Mouse (Mus musculus): ENCODE data around the gene Nxpe4. TPM values are rescaled to one million over a fixed set of nuclear protein-coding genes. Genes with fewer than 3 reads are reported as not detected.

Gene Nxpe4
- polyA plus RNA-seq, 1 experiment from 2014 or later = 5.1 TPM

DNA sequence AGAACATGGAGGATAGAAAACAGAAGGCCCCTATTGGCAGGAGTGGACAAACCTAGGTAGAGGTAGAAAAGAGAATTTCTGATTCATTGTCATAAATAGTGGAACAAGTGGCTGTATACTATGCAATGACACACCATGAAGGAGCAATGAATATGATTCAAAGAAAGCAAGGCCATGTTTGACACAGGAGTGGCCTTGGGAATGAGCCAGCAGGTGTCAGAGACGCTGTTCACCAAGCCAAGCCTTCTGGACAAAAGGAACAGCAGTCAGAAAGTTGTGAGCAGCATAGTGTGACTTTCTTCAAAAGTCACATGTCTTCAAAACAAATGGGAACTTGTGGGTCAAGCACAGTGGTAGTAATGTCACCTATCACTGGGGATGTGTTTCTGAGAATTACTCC lies 80.0 kb downstream of the Nxpe4 start:
- 71% methylated on average over 1 of the region's 1 CpGs for WGBS
- H3K9me3 ChIP-seq (ENCODE audit: control insufficient read depth, low read length) = no peaks in the 10 kb centered on the region

DNA sequence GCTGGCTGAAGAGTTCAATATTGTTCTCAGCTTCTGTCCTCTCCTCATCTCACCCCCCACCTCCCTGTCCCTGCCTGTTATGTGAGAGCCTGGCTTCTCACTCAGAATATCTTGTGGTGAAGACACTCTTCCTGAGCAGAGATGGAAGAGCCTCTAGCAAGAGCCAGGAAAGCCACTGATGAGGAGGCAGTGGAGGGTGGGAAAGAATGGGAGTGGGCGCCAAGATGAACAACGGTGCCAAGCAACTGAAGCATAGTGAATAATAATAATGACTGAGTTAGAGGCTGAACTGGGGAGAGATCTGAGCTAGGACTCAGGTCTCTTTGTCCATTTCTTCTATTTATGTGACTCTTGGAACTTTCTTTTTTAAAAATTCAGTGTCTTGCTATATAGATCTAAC lies 80.9 kb downstream of the Nxpe4 start:
- Histone ChIP-seq H3K4me2 (ENCODE audit: low read length) (no peak overlapping the region), H3K27ac (replicated peaks in 1 of 2; ENCODE audit: control insufficient read depth in 1 of 2, insufficient read depth in 1 of 2, low read depth in 2 of 2, low read length in 2 of 2) (no peak overlapping the region), H3K9ac (ENCODE audit: low read length) (no peak overlapping the region), H3K36me3 (ENCODE audit: control insufficient read depth, insufficient read depth, low read length) (no peaks in the 10 kb centered on the region), H3K9me3 (ENCODE audit: control insufficient read depth, low read length) (no peaks in the 10 kb centered on the region), H3K4me3 (ENCODE audit: control insufficient read depth in 1 of 2, insufficient read depth in 1 of 2, low read depth in 1 of 2, low read length in 2 of 2) (no peak overlapping the region), H3K27me3 (ENCODE audit: control insufficient read depth, insufficient read depth, low read length) (no peaks in the 10 kb centered on the region), H3K4me1 (ENCODE audit: control insufficient read depth in 2 of 2, insufficient read depth in 2 of 2, low read length in 2 of 2) (0 out of 4 replicates have a peak, but pooled peaks cover 0 to 2% of the 10 kb centered on the region in 2 experiments)
- no peak for ATAC-seq (ENCODE audit: insufficient number of reproducible peaks, insufficient read depth, low FRiP score, low read depth)
- 88% methylated on average over 2 of the region's 2 CpGs for WGBS

More for the DNA sequence above, 80.0 kb downstream of the Nxpe4 start:
- no peak for ATAC-seq (ENCODE audit: insufficient number of reproducible peaks, insufficient read depth, low FRiP score, low read depth)
- Histone ChIP-seq H3K4me1 (ENCODE audit: control insufficient read depth in 2 of 2, insufficient read depth in 2 of 2, low read length in 2 of 2) (0 out of 4 replicates have a peak, but pooled peaks cover 0 to 2% of the 10 kb centered on the region in 2 experiments), H3K4me2 (ENCODE audit: low read length) (no peak overlapping the region), H3K9ac (ENCODE audit: low read length) (no peak overlapping the region), H3K4me3 (ENCODE audit: control insufficient read depth in 1 of 2, insufficient read depth in 1 of 2, low read depth in 1 of 2, low read length in 2 of 2) (no peak overlapping the region), H3K27me3 (ENCODE audit: control insufficient read depth, insufficient read depth, low read length) (no peaks in the 10 kb centered on the region), H3K27ac (replicated peaks in 1 of 2; ENCODE audit: control insufficient read depth in 1 of 2, insufficient read depth in 1 of 2, low read depth in 2 of 2, low read length in 2 of 2) (no peak overlapping the region), H3K36me3 (ENCODE audit: control insufficient read depth, insufficient read depth, low read length) (no peaks in the 10 kb centered on the region)

DNA sequence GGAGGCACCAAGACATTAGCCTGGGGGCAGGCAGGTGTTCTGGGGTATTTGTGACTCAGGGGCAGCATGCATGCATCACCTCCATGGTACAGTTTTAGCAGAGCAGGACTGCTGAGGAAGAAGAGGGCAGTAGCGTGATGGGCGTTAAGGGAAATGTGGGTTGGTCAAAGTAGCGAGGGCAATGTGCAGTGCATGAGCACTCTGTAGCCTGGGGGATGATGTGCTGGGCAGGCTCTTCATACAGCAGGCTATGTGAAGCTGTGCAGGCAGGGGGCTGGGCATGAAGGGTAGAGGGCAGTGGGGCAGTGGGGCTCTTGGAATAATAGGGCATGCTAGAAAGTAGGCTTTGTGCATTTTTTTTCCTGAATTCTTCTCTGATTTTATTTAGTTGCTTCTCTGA lies 82.4 kb downstream of the Nxpe4 start:
- Histone ChIP-seq H3K4me3 (ENCODE audit: control insufficient read depth in 1 of 2, insufficient read depth in 1 of 2, low read depth in 1 of 2, low read length in 2 of 2) (no peak overlapping the region), H3K9ac (ENCODE audit: low read length) (no peak overlapping the region), H3K27ac (replicated peaks in 1 of 2; ENCODE audit: control insufficient read depth in 1 of 2, insufficient read depth in 1 of 2, low read depth in 2 of 2, low read length in 2 of 2) (no peak overlapping the region), H3K36me3 (ENCODE audit: control insufficient read depth, insufficient read depth, low read length) (no peaks in the 10 kb centered on the region), H3K4me1 (ENCODE audit: control insufficient read depth in 2 of 2, insufficient read depth in 2 of 2, low read length in 2 of 2) (0 out of 4 replicates have a peak, but pooled peaks cover 0 to 2% of the 10 kb centered on the region in 2 experiments), H3K4me2 (ENCODE audit: low read length) (no peak overlapping the region), H3K9me3 (ENCODE audit: control insufficient read depth, low read length) (no peaks in the 10 kb centered on the region), H3K27me3 (ENCODE audit: control insufficient read depth, insufficient read depth, low read length) (no peaks in the 10 kb centered on the region)
- WGBS = 70% methylated on average over 3 of the region's 3 CpGs
- no peak for ATAC-seq (ENCODE audit: insufficient number of reproducible peaks, insufficient read depth, low FRiP score, low read depth)

DNA sequence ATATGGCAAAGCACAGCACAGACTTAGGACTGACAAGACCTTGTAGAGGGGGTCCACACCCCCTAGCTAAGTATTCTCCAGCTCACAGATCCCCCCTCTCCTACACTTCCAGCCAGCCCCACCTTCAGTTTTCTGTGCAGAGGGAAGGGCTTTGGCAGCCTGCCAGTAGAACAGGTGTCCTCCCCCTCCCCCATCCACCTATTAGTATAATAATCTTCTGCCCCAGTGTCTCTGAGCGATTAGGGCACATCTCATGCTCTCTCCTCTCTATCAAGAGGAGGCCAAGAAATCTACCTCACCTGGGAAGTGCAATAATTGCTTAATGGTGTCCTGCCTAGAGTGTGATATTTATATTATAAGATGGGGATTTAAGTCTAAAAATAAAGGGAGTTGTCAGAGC lies 83.7 kb downstream of the Nxpe4 start:
- no peak overlapping the region for H3K4me3 ChIP-seq (ENCODE audit: control insufficient read depth in 1 of 2, insufficient read depth in 1 of 2, low read depth in 1 of 2, low read length in 2 of 2)
- H3K27ac ChIP-seq (replicated peaks in 1 of 2; ENCODE audit: control insufficient read depth in 1 of 2, insufficient read depth in 1 of 2, low read depth in 2 of 2, low read length in 2 of 2) = no peak overlapping the region
- no peak overlapping the region for H3K9ac ChIP-seq (ENCODE audit: low read length)
- no peaks in the 10 kb centered on the region for H3K36me3 ChIP-seq (ENCODE audit: control insufficient read depth, insufficient read depth, low read length)
- H3K4me1 ChIP-seq (ENCODE audit: control insufficient read depth in 2 of 2, insufficient read depth in 2 of 2, low read length in 2 of 2) = 0 out of 4 replicates have a peak, but pooled peaks cover 0 to under 1% of the 10 kb centered on the region in 2 experiments
- WGBS = 77% methylated on average over 1 of the region's 1 CpGs
- ATAC-seq (ENCODE audit: insufficient number of reproducible peaks, insufficient read depth, low FRiP score, low read depth) = no peak
- H3K27me3 ChIP-seq (ENCODE audit: control insufficient read depth, insufficient read depth, low read length) = no peaks in the 10 kb centered on the region
- no peaks in the 10 kb centered on the region for H3K9me3 ChIP-seq (ENCODE audit: control insufficient read depth, low read length)
- no peak overlapping the region for H3K4me2 ChIP-seq (ENCODE audit: low read length)

DNA sequence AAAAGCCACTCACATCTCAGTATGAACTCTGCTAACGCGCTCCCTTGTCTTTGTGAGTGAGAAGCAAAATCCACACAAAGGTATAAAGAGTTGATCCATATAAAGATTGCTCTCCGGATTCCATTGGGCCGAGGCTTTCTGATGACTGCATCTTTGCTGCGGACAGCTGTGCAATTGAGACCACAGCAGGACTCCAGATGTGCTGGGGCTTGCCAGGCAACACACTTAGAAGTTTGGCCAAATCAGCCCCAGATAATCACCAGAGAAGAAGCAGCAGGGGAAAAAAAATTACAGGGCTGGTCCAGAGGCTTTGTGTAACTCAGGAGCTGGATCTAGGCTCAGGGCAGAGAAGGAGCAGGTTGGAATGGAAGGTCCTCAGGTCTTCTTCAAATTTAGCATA lies 85.5 kb downstream of the Nxpe4 start:
- H3K27ac ChIP-seq (replicated peaks in 1 of 2; ENCODE audit: control insufficient read depth in 1 of 2, insufficient read depth in 1 of 2, low read depth in 2 of 2, low read length in 2 of 2) = no peak overlapping the region
- H3K4me2 ChIP-seq (ENCODE audit: low read length) = no peak overlapping the region
- H3K9me3 ChIP-seq (ENCODE audit: control insufficient read depth, low read length) = no peaks in the 10 kb centered on the region
- H3K4me3 ChIP-seq (ENCODE audit: control insufficient read depth in 1 of 2, insufficient read depth in 1 of 2, low read depth in 1 of 2, low read length in 2 of 2) = no peak overlapping the region
- no peaks in the 10 kb centered on the region for H3K36me3 ChIP-seq (ENCODE audit: control insufficient read depth, insufficient read depth, low read length)
- H3K27me3 ChIP-seq (ENCODE audit: control insufficient read depth, insufficient read depth, low read length) = peaks cover 2% of the 10 kb centered on the region; the same call in 1 of the 2 replicates
- WGBS = 65% methylated on average over 5 of the region's 5 CpGs
- no peak for ATAC-seq (ENCODE audit: insufficient number of reproducible peaks, insufficient read depth, low FRiP score, low read depth)
- no peaks in the 10 kb centered on the region for H3K4me1 ChIP-seq (ENCODE audit: control insufficient read depth in 2 of 2, insufficient read depth in 2 of 2, low read length in 2 of 2)
- no peak overlapping the region for H3K9ac ChIP-seq (ENCODE audit: low read length)

DNA sequence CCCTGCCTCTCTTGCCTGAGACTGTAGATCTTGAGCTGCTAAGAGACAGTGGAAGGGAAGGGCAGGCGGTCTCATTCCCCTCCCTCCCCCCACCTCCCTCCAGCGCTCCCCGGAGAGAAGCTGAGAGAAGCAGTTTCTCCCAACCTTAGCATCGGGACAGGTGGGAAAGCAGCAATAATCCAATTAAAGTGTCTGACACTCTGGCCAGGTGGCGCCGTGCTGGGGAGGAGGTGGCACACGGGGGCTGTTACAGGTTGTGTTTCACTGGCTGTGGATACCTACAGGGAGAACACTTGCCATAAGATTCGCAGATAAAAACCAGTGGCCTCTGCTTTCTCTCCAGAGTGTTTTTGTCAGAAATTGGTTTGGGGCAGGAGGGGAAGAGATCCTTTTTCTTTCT lies 90.4 kb downstream of the Nxpe4 start:
- 5% methylated on average over 8 of the region's 8 CpGs for WGBS
- H3K27me3 ChIP-seq (ENCODE audit: control insufficient read depth, insufficient read depth, low read length) = peaks cover 13% of the 10 kb centered on the region; the same call in 1 of the 2 replicates
- H3K9ac ChIP-seq (ENCODE audit: low read length) = no peak overlapping the region
- no peak overlapping the region for H3K27ac ChIP-seq (replicated peaks in 1 of 2; ENCODE audit: control insufficient read depth in 1 of 2, insufficient read depth in 1 of 2, low read depth in 2 of 2, low read length in 2 of 2)
- H3K4me1 ChIP-seq (ENCODE audit: control insufficient read depth in 2 of 2, insufficient read depth in 2 of 2, low read length in 2 of 2) = no peaks in the 10 kb centered on the region
- H3K9me3 ChIP-seq (ENCODE audit: control insufficient read depth, low read length) = no peaks in the 10 kb centered on the region
- H3K36me3 ChIP-seq (ENCODE audit: control insufficient read depth, insufficient read depth, low read length) = no peaks in the 10 kb centered on the region
- H3K4me3 ChIP-seq (ENCODE audit: control insufficient read depth in 1 of 2, insufficient read depth in 1 of 2, low read depth in 1 of 2, low read length in 2 of 2) = no peak overlapping the region
- no peak overlapping the region for H3K4me2 ChIP-seq (ENCODE audit: low read length)
- no peak for ATAC-seq (ENCODE audit: insufficient number of reproducible peaks, insufficient read depth, low FRiP score, low read depth)

DNA sequence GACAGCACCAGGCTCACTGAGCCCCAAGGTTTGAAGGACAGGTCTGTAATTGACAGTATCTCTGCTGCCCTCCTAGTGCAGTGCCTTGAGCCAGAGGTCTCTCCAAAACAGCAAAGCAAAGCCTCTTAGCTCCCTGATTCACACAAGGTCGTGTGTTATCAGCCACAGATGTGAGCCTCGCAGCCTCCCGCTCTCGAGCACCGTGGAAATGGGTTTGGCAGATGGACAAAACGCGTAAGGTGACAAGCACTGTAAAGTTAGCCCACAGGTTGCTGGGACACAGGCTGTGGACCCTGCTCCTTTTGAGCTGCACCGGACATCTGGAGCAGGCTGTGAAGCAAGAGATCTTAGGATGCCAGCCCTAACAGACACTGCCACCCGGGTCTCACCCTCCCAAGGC lies 95.2 kb downstream of the Nxpe4 start:
- H3K4me2 ChIP-seq (ENCODE audit: low read length) = no peak overlapping the region
- H3K27me3 ChIP-seq (ENCODE audit: control insufficient read depth, insufficient read depth, low read length) = peaks cover 13% of the 10 kb centered on the region
- WGBS = 34% methylated on average over 9 of the region's 9 CpGs
- no peaks in the 10 kb centered on the region for H3K36me3 ChIP-seq (ENCODE audit: control insufficient read depth, insufficient read depth, low read length)
- no peak overlapping the region for H3K27ac ChIP-seq (replicated peaks in 1 of 2; ENCODE audit: control insufficient read depth in 1 of 2, insufficient read depth in 1 of 2, low read depth in 2 of 2, low read length in 2 of 2)
- ATAC-seq (ENCODE audit: insufficient number of reproducible peaks, insufficient read depth, low FRiP score, low read depth) = no peak
- no peaks in the 10 kb centered on the region for H3K4me1 ChIP-seq (ENCODE audit: control insufficient read depth in 2 of 2, insufficient read depth in 2 of 2, low read length in 2 of 2)
- no peaks in the 10 kb centered on the region for H3K9me3 ChIP-seq (ENCODE audit: control insufficient read depth, low read length)
- H3K9ac ChIP-seq (ENCODE audit: low read length) = no peak overlapping the region
- H3K4me3 ChIP-seq (ENCODE audit: control insufficient read depth in 1 of 2, insufficient read depth in 1 of 2, low read depth in 1 of 2, low read length in 2 of 2) = no peak overlapping the region

DNA sequence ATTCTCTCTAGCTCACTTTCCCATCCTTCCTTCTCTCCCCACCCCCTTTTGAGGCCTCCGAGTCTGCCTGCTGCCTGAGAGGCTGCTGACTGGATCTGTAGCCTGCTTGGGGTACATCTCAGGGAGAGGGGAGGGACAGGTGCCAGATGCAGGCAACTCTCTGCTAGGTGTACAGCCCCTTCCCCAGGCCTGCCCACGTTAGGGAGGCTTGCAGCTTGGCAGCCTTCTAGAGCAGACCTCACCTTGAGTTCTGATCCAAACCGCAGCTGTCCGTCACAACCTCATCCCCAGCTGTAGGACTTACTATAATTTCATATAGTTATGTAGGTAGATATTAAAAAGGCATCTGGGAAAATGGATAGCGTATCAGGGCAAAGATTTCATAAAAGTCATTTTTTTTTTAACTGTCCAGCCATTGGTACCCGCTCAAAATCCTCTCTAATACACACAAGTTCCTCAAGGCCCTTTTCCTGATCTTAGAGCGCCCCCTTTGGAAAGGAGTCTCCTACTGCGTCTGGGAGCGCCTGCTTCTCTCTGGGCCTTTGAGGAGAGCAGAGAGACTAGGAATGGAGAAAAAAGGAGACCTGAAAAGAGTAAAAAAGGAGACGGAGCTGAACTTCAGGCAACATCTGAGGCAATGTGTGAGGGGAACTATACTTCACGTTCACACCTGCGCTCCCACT lies 96.1 kb downstream of the Nxpe4 start:
- no peak for ATAC-seq (ENCODE audit: insufficient number of reproducible peaks, insufficient read depth, low FRiP score, low read depth)
- 39% methylated on average over 12 of the region's 12 CpGs for WGBS
- no peak overlapping the region for H3K4me3 ChIP-seq (ENCODE audit: control insufficient read depth in 1 of 2, insufficient read depth in 1 of 2, low read depth in 1 of 2, low read length in 2 of 2)
- peaks cover 4% of the 10 kb centered on the region for H3K27me3 ChIP-seq (ENCODE audit: control insufficient read depth, insufficient read depth, low read length)
- no peaks in the 10 kb centered on the region for H3K36me3 ChIP-seq (ENCODE audit: control insufficient read depth, insufficient read depth, low read length)
- no peak overlapping the region for H3K4me2 ChIP-seq (ENCODE audit: low read length)
- no peaks in the 10 kb centered on the region for H3K9me3 ChIP-seq (ENCODE audit: control insufficient read depth, low read length)
- no peak overlapping the region for H3K27ac ChIP-seq (replicated peaks in 1 of 2; ENCODE audit: control insufficient read depth in 1 of 2, insufficient read depth in 1 of 2, low read depth in 2 of 2, low read length in 2 of 2)
- H3K9ac ChIP-seq (ENCODE audit: low read length) = no peak overlapping the region
- H3K4me1 ChIP-seq (ENCODE audit: control insufficient read depth in 2 of 2, insufficient read depth in 2 of 2, low read length in 2 of 2) = no peaks in the 10 kb centered on the region

All from heart, embryonic 14.5 days (tissue).